Mouse (Mus musculus) kidney, postnatal 25 days (tissue): Measurements from ENCODE around the gene Ube2z.

Source experiments
- DNase-seq, 2 experiments: peaks; one replicate each; pipeline ENCODE4 v3.0.0; 2021; ENCODE audit warnings: mixed read lengths in 2 of 2

Gene Ube2z

GRCm38 (mm10) chr11:96006852-96007515 lies 58.2 kb downstream of the Ube2z start:
- no peak for DNase-seq

- DNase-seq, result no peak
These were observed 58.8 kb downstream of the Ube2z start for GRCm38 (mm10) chr11:96006367-96006851.

- DNase-seq, result no peak
These were observed 59.6 kb downstream of the Ube2z start, which contains the start of gene Igf2bp1 for GRCm38 (mm10) chr11:96005403-96006271. Igf2bp1 (minus strand) TSS chr11:96005940.

- DNase-seq, result no peak
These were observed 60.3 kb downstream of the Ube2z start for GRCm38 (mm10) chr11:96004793-96005402.

- no peak for DNase-seq
These were observed 61.0 kb downstream of the Ube2z start for GRCm38 (mm10) chr11:96003969-96004792.

GRCm38 (mm10) chr11:96003100-96003900 lies 61.9 kb downstream of the Ube2z start:
- no peak for DNase-seq
